Mouse (Mus musculus) midbrain, embryonic 13.5 days (tissue): ENCODE results near the gene Gm6583. TPM values are rescaled to one million over a fixed set of nuclear protein-coding genes. Genes with fewer than 3 reads are reported as not detected.
A peak's percentile ranks its signal among the peaks of the same experiment; 100 is the strongest.

Experiments used
- ATAC-seq: fragments of 200-750 bp; cut with Nextera tagmentation; 2 replicates; pipeline ENCODE4 v1.8.0; 2017; ENCODE audit warnings: mild to moderate bottlenecking, moderate TSS enrichment, moderate library complexity
- H3K27ac ChIP-seq: fragments of 300-500 bp; sonication (generic); 2 replicates; pipeline ENCODE4 v1.5.1; 2015; ENCODE audit warnings: inconsistent platforms, mild to moderate bottlenecking, moderate library complexity
- H3K27me3 ChIP-seq: fragments of 300-500 bp; sonication (generic); 2 replicates; pipeline ENCODE4 v1.6.1; 2015; ENCODE audit warnings: mild to moderate bottlenecking, inconsistent platforms
- H3K36me3 ChIP-seq: fragments of 300-500 bp; sonication (generic); 2 replicates; pipeline ENCODE4 v1.6.1; 2015; ENCODE audit warnings: mild to moderate bottlenecking, inconsistent platforms
- H3K4me1 ChIP-seq: fragments of 300-500 bp; sonication (generic); replicated peaks from 2 replicates; pipeline ENCODE4 v1.6.1; 2015; ENCODE audit warnings: inconsistent platforms
- H3K4me2 ChIP-seq: fragments of 300-500 bp; sonication (generic); replicated peaks from 2 replicates; pipeline ENCODE4 v1.6.1; 2015; ENCODE audit warnings: moderate library complexity, mild to moderate bottlenecking, inconsistent platforms
- H3K4me3 ChIP-seq: fragments of 300-500 bp; sonication (generic); replicated peaks from 2 replicates; pipeline ENCODE4 v1.5.1; 2015; ENCODE audit warnings: mild to moderate bottlenecking, inconsistent platforms
- H3K9ac ChIP-seq: fragments of 300-500 bp; sonication (generic); replicated peaks from 2 replicates; pipeline ENCODE4 v1.6.1; 2015; ENCODE audit warnings: mild to moderate bottlenecking, inconsistent platforms
- H3K9me3 ChIP-seq: fragments of 300-500 bp; sonication (generic); 2 replicates; pipeline ENCODE4 v1.6.1; 2016; ENCODE audit warnings: mild to moderate bottlenecking, inconsistent platforms
- WGBS: fragments of 180-500 bp; shearing (Covaris S2); methylation state at CpG from one replicate; pipeline ENCODE4 v1.1.7; 2015; 5-methylcytosine and 5-hydroxymethylcytosine counted together
- polyA plus RNA-seq: library from polyadenylated mRNA; unstranded; fragments of >200 nt; fragmentation: Nextera tagmentation; extraction: Ambion mirVana; gene quantifications from 2 replicates; pipeline ENCODE4 v1.2.1, GENCODE M21; 2015

Gene Gm6583
- polyA plus RNA-seq: 0.14 and 0.17 TPM in 2 replicates

DNA sequence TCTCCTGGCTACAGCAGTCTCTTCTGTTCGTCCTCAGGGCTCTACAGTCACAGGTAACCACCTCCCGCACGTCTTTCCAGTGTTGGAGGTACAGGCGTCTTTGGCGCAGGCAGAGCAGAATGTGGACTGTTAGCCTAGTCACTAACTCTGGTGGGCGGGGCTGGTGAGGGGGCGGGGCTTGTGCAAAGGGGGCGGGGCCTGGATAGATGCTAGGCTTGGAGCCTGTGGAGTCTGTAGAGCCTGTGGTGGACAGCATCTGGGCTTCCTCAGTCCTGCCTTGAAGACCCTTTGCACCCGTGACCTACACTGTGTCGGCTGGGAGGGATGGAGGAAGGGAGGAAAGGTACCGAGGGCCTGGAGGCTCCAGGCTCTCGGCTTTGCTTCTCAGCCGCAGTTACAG lies at the start of gene Gm6583:
Gene Gm6583, minus strand, starts transcription at position 124 of the 400 bp plus-strand sequence.
- ATAC-seq: no peak

DNA sequence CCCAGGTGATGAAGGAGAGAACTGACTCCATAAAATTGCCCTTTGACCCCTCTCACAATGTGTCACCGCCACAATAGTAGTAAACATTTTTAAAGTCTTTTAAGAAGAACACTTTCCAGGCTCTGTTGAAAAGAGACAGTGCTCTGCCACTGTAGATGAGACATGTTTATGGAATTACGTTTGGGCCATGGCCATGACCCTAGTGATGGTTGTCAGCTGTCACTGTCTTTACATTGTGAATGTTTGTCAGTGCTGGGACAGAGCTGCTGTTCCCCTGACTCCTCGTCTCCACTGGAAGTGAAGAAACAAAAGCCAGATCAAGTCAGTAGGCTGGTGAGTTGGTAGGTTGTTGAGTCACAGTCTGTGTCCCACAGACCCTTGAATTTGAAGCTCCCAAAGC lies 46.6 kb upstream of the Gm6583 start:
- H3K4me2 ChIP-seq: no peak overlapping the region
- H3K9ac ChIP-seq: no peak overlapping the region
- no peaks in the 10 kb centered on the region for H3K36me3 ChIP-seq
- WGBS: 68% methylated on average over 3 of the region's 3 CpGs
- no peaks in the 10 kb centered on the region for H3K27me3 ChIP-seq
- H3K4me1 ChIP-seq: no peaks in the 10 kb centered on the region
- H3K9me3 ChIP-seq: no peaks in the 10 kb centered on the region
- H3K27ac ChIP-seq: no peak overlapping the region
- ATAC-seq: no peak
- no peak overlapping the region for H3K4me3 ChIP-seq

More for the DNA sequence above, at the start of gene Gm6583:
- Histone ChIP-seq H3K4me3 (no peak within 1 kb of the TSS), H3K9ac (no peak within 1 kb of the TSS), H3K9me3 (no peaks in the 10 kb centered on the region), H3K27ac (no peak within 1 kb of the TSS), H3K4me2 (no peak within 1 kb of the TSS), H3K4me1 (no peaks in the 10 kb centered on the region), H3K36me3 (peaks cover 76% of the 10 kb centered on the region), H3K27me3 (no peaks in the 10 kb centered on the region)
- 67% methylated on average over 13 of the region's 13 CpGs for WGBS

DNA sequence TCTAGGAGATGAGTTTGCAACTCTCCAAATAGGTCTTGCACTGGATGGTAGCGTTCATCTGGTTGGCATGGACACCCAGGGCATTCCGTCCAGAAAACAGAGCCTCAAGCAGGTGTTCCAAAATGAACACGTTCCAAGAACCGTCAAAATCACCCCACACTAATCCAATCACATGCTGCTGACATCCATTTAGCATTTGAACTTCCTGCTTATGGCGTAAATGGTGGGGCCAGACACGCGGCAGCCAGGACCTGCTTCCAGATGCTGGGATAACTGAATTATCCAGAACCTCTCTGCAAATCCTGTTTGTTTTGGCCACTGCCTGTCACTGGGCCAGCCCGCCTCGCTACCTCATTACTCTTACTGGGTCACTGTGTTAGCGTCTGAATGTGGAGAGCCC lies 43.5 kb upstream of the Gm6583 start:
- H3K4me1 ChIP-seq: peaks cover 10% of the 10 kb centered on the region
- WGBS: 67% methylated on average over 10 of the region's 10 CpGs
- H3K9me3 ChIP-seq: no peaks in the 10 kb centered on the region
- no peak for ATAC-seq
- H3K36me3 ChIP-seq: no peaks in the 10 kb centered on the region
- no peak overlapping the region for H3K4me2 ChIP-seq
- H3K9ac ChIP-seq: no peak overlapping the region
- H3K27ac ChIP-seq: no peak overlapping the region
- H3K4me3 ChIP-seq: no peak overlapping the region
- no peaks in the 10 kb centered on the region for H3K27me3 ChIP-seq

DNA sequence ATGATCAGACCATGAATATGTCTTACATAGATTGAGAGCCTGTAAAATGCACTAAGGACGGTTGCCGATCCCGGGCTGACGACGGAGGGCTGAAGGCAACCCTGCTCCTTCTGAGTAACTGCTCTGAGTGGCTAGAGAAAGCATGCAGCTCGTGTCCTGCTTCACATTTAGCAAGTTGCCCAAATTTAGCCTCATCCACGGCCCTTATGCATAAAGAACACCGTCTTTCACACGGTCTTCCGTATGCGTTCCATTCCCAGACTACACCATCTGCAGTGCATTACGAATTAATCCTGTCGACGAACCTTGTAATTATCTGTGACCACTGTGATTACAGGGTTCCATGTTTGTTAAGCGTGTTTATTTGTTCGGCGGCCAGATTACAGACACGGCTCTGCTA lies 40.2 kb upstream of the Gm6583 start:
- Histone ChIP-seq H3K27ac (peak overlapping the region; percentile 57; the same call in 1 of the 2 replicates), H3K4me1 (peaks cover 42% of the 10 kb centered on the region), H3K9me3 (no peaks in the 10 kb centered on the region), H3K27me3 (no peaks in the 10 kb centered on the region), H3K9ac (no peak overlapping the region), H3K36me3 (peaks cover 9% of the 10 kb centered on the region), H3K4me3 (no peak overlapping the region), H3K4me2 (no peak overlapping the region)
- no peak for ATAC-seq
- WGBS: 70% methylated on average over 18 of the region's 18 CpGs

DNA sequence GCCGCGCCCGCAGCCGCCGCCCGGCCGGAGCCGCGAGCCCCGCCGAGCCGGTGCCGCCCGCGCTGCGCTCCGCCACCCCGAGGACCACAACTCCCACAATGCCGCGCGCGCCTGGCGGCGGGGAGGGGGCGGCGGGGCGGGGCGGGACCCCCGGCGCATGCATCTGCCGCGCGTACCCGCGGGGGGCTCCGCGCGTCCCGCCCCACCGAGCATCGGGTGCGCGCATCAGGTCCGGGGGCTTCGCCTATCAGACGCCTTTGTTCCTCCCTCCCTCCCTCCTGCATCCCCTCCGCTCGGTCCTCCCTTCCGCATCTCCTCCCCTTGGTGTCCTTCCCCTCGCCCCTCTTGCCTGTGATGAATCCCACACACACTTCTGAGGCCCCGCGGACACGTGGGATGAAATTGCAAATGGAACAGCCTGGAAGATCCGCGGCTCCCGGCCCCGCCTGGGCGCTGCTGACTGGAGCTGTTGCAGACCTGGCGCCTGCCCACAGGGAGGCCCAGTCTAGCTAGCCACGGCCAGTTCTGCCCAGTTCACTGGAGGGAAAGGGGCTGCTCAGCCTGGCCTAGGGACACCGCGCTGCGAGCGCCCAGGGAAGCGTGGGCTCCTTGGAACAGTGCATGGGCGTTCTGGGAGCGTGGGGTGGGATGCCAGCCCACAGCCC lies 39.1 kb upstream of the Gm6583 start, which contains the start of gene Asphd2:
Gene Asphd2, minus strand, starts transcription at position 88 of the 665 bp plus-strand sequence.
- Histone ChIP-seq H3K4me2 (peak within 1 kb of the TSS; percentile 93), H3K9me3 (no peaks in the 10 kb centered on the region), H3K27ac (peak within 1 kb of the TSS; percentile 94), H3K9ac (peak within 1 kb of the TSS; percentile 86), H3K27me3 (no peaks in the 10 kb centered on the region), H3K4me1 (peaks cover 51% of the 10 kb centered on the region), H3K36me3 (peaks cover 18% of the 10 kb centered on the region), H3K4me3 (peak within 1 kb of the TSS; percentile 74)
- under 1% methylated on average over 45 of the region's 67 CpGs for WGBS
- ATAC-seq: peak; percentile 90

DNA sequence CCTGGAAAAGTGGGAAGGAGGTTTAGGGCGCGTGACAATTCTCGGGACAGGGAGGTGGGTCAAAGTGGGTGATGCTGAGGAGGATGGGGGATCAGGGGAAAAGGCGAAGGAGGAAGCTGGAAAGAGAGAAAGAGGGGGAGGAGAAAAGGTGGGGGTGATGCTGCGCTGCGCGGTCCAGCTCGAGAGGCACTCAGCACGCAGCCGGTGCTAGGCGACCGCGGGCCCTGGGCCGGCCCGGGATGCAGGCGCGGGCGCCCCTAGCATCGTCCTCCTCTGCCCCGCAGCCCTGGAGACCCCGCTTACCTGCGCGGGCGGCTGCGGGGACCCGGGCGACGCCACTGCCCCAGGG lies 38.6 kb upstream of the Gm6583 start:
- no peaks in the 10 kb centered on the region for H3K27me3 ChIP-seq
- H3K4me1 ChIP-seq: peaks cover 56% of the 10 kb centered on the region
- peak overlapping the region; percentile 94 for H3K27ac ChIP-seq
- H3K36me3 ChIP-seq: peaks cover 24% of the 10 kb centered on the region
- H3K9me3 ChIP-seq: no peaks in the 10 kb centered on the region
- peak overlapping the region; percentile 93 for H3K4me2 ChIP-seq
- peak; percentile 83 for ATAC-seq
- peak overlapping the region; percentile 74 for H3K4me3 ChIP-seq
- H3K9ac ChIP-seq: peak overlapping the region; percentile 86
- WGBS: 1% methylated on average over 18 of the region's 28 CpGs

DNA sequence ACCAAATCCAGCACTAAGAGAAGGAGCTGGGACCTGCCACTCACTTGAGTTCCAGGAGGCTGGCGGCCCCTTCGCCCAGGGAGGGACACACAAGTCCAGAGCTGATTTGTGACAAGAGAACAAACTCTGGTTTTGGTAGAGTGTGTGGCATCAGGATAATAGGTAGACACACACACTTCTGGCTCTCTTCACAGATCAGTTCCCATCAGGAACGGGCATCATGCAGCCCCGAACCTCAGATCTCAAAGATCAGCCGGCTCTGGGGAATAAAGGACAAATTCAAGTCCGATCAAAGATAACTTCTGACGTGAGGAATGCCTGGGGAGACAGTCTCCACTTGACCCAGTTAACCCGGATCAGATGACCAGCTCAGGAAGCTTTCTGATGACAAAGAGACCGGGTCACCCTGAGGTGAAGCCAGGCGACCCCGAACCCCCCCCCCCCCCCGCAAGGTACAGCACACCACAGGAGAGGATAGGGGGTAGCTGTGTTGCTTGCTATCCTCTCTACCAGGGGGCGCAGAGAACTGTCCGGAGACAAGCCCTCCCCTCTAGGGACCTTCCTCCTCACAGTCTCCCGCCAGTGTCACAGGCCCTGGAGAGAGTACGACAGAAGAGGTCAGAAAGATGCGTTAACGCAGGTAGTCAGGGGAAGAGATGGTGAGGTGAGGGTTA lies 38.0 kb upstream of the Gm6583 start:
- WGBS: 9% methylated on average over 17 of the region's 18 CpGs
- Histone ChIP-seq H3K4me1 (peaks cover 61% of the 10 kb centered on the region), H3K4me2 (peak overlapping the region; percentile 93), H3K36me3 (peaks cover 29% of the 10 kb centered on the region), H3K27me3 (no peaks in the 10 kb centered on the region), H3K27ac (peak overlapping the region; percentile 94), H3K9ac (peak overlapping the region; percentile 86), H3K9me3 (no peaks in the 10 kb centered on the region), H3K4me3 (peak overlapping the region; percentile 74)
- peak; percentile 28 for ATAC-seq

DNA sequence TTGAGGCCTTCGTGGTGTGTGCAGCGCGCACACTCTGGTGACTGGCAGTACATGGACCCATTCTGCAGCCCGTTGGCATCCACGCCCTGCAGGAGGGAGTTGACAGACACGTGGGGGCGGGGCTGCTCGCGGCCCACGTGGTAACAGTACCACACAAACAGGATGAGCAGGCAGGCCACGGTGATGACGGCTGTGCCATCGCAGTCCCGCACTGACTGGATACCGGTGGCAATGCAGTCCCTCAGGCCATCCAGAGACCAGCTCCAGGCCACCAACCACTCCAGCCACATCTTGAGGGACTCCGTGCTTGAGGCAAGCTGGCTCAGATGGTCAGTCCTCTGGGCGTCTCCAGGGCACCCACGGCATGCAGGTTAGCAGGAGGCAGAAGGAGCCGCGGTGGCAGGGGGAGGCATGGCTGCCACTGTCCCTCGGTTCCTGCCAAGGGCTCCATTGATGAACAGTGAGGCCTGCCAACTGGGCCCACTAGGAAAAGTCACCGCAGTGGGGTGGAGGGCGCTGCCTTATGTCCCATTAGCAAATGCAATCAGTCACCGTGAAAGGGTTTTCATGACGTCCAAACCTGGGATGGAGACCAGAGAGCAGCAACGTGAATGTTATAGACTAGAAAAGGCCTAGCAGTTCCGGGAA lies 36.0 kb upstream of the Gm6583 start:
- H3K27me3 ChIP-seq: no peaks in the 10 kb centered on the region
- H3K4me3 ChIP-seq: no peak overlapping the region
- H3K27ac ChIP-seq: no peak overlapping the region
- no peak for ATAC-seq
- H3K9ac ChIP-seq: peak overlapping the region; percentile 28; the same call in 1 of the 2 replicates
- H3K4me2 ChIP-seq: 0 out of 2 replicates have a peak overlapping the region, but pooled peaks have one; percentile 15
- no peaks in the 10 kb centered on the region for H3K9me3 ChIP-seq
- H3K4me1 ChIP-seq: peaks cover 66% of the 10 kb centered on the region
- WGBS: 77% methylated on average over 27 of the region's 27 CpGs
- H3K36me3 ChIP-seq: peaks cover 47% of the 10 kb centered on the region

DNA sequence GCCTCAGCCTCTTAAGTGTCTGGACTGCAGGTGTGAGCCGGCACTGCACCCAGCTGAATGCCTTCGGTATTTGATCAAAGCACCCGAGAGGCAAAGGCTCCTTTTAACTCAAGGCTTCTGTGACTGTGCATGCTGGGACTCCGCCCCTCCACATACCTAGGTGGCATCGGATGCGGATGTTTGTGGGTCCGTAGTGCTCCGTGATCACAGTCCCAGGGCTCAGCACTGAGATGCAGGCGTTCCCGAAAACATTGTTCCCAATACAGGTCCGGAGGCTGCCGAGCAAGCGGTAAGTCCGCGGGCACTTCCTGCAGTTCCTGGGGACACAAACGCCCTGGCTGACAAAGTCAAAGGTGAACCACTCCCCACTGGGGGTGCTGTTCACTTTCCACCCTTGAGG lies 35.2 kb upstream of the Gm6583 start:
- Histone ChIP-seq H3K36me3 (peaks cover 55% of the 10 kb centered on the region), H3K27ac (no peak overlapping the region), H3K9me3 (no peaks in the 10 kb centered on the region), H3K4me2 (peak overlapping the region; percentile 27), H3K4me3 (0 out of 2 replicates have a peak overlapping the region, but pooled peaks have one; percentile 5), H3K9ac (no peak overlapping the region; the same call in 1 of the 2 replicates), H3K27me3 (no peaks in the 10 kb centered on the region), H3K4me1 (peaks cover 66% of the 10 kb centered on the region)
- no peak for ATAC-seq
- 72% methylated on average over 16 of the region's 16 CpGs for WGBS

DNA sequence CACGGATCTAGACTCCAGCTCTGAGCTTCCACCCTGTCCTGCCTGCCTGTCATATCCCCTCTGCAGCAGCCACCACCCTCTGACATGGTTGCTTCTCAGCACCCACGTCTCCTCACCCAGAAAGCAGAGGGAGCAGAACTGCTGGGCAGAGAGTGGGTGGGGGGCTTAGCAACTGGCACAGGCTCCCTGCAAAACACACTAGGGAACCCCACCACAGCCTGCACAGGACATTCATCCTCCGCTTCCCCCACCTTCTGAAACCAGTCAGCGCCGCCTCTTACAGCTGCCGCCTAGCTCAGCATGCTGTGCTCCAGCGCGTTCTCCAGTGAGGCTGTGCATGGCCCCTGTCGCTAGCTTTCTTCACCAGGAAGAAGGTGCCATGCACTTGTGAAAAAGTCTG lies 33.5 kb upstream of the Gm6583 start:
- no peak overlapping the region; the same call in 1 of the 2 replicates for H3K4me3 ChIP-seq
- 78% methylated on average over 9 of the region's 9 CpGs for WGBS
- H3K27me3 ChIP-seq: no peaks in the 10 kb centered on the region
- ATAC-seq: no peak
- peak overlapping the region; percentile 32 for H3K4me2 ChIP-seq
- no peaks in the 10 kb centered on the region for H3K9me3 ChIP-seq
- peaks cover 57% of the 10 kb centered on the region for H3K4me1 ChIP-seq
- H3K27ac ChIP-seq: no peak overlapping the region
- peak overlapping the region; percentile 46; the same call in 1 of the 2 replicates for H3K9ac ChIP-seq
- H3K36me3 ChIP-seq: peaks cover 71% of the 10 kb centered on the region

DNA sequence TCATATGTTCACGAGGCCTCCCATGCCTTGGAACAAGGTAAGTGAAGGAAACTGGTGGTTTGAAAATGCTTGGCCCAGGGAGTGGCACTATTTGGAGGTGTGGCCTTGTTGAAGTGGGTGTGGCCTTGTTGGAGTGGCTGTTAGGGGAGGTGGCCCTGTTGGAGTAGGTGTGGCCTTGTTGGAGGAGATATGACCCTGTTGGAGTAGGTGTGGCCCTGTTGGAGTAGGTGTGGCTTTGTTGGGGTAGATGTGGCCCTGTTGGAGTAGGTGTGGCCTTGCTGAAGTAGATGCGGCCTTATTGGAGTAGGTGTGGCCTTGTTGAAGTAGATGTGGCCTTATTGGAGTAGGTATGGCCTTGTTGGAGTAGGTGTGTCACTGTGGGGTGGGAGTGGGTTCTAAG lies 30.1 kb upstream of the Gm6583 start:
- ATAC-seq: no peak
- H3K4me3 ChIP-seq: no peak overlapping the region
- H3K27me3 ChIP-seq: no peaks in the 10 kb centered on the region
- H3K9ac ChIP-seq: no peak overlapping the region
- no peak overlapping the region for H3K27ac ChIP-seq
- WGBS: 76% methylated on average over 2 of the region's 2 CpGs
- peaks cover 42% of the 10 kb centered on the region for H3K4me1 ChIP-seq
- no peaks in the 10 kb centered on the region for H3K9me3 ChIP-seq
- H3K4me2 ChIP-seq: no peak overlapping the region
- H3K36me3 ChIP-seq: peaks cover 70% of the 10 kb centered on the region
